Mouse (Mus musculus): ENCODE measurements around the gene Sec16b. TPM values are rescaled to one million over a fixed set of nuclear protein-coding genes. Genes with fewer than 3 reads are reported as not detected.
A peak's percentile ranks its signal among the peaks of the same experiment; 100 is the strongest.

The Sec16b gene
- polyA plus RNA-seq, 1 experiment from 2014 or later: 17.5 TPM

- Histone ChIP-seq H3K4me3 (ENCODE audit: low read length) (no peak overlapping the region), H3K4me1 (ENCODE audit: control insufficient read depth, insufficient read depth, low read length) (peaks cover 7% of the 10 kb centered on the region), H3K27me3 (replicated peaks; ENCODE audit: control insufficient read depth, insufficient read depth, low read length) (no peaks in the 10 kb centered on the region), H3K36me3 (ENCODE audit: control insufficient read depth, insufficient read depth, low read length) (0 out of 2 replicates have a peak, but pooled peaks cover under 1% of the 10 kb centered on the region), H3K4me2 (ENCODE audit: low read depth, low read length) (no peak overlapping the region), H3K9ac (ENCODE audit: low read depth, low read length) (no peak overlapping the region), H3K9me3 (ENCODE audit: control insufficient read depth, low read length) (no peaks in the 10 kb centered on the region), H3K27ac (ENCODE audit: low read length) (no peak overlapping the region; the same call in 1 of the 2 replicates)
- WGBS: 75% methylated on average over 7 of the region's 7 CpGs
- ATAC-seq: no peak
Observed at GRCm38 (mm10) chr1:157524775-157525174, 18.2 kb downstream of the Sec16b start.

DNA sequence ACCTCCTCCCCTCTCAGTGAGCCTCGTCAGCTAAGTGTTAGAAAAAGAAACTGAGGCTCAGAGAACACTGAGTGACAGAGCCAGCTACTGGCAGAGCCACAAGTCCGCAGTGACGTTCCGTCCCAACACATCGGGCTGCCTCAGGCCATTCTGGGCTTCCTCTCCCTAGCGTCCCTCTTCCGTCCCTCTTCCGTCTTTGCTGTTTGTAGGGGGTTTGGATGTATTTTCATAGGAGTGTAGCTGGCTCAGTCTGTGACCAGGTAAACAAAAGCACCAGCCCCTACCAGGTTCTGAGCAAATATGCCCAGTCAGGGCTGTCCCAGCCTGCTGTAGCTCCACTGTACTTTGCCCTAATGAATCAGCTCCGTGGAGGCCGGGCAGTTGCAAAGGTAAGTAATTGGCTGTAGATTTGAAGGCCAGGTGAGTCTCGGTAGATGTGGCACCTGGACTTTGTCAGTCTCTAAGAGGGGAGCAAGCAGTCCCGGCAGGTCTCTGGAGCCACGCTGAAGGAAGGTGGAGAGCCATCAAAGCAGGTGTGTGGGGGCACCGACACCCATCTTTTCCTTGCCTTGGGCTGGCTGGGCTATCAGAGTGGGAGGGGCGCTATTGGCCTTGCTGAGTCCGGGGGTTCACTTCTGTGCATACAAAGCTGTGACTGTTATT lies 19.3 kb downstream of the Sec16b start:
- Histone ChIP-seq H3K9me3 (ENCODE audit: control insufficient read depth, low read length) (no peaks in the 10 kb centered on the region), H3K36me3 (ENCODE audit: control insufficient read depth, insufficient read depth, low read length) (0 out of 2 replicates have a peak, but pooled peaks cover 2% of the 10 kb centered on the region), H3K27me3 (replicated peaks; ENCODE audit: control insufficient read depth, insufficient read depth, low read length) (no peaks in the 10 kb centered on the region), H3K4me2 (ENCODE audit: low read depth, low read length) (peak overlapping the region; percentile 43), H3K4me1 (ENCODE audit: control insufficient read depth, insufficient read depth, low read length) (peaks cover 7% of the 10 kb centered on the region), H3K27ac (ENCODE audit: low read length) (peak overlapping the region; percentile 87), H3K9ac (ENCODE audit: low read depth, low read length) (peak overlapping the region; percentile 56), H3K4me3 (ENCODE audit: low read length) (peak overlapping the region; percentile 38)
- WGBS: 59% methylated on average over 16 of the region's 16 CpGs
- peak; percentile 96 for ATAC-seq

DNA sequence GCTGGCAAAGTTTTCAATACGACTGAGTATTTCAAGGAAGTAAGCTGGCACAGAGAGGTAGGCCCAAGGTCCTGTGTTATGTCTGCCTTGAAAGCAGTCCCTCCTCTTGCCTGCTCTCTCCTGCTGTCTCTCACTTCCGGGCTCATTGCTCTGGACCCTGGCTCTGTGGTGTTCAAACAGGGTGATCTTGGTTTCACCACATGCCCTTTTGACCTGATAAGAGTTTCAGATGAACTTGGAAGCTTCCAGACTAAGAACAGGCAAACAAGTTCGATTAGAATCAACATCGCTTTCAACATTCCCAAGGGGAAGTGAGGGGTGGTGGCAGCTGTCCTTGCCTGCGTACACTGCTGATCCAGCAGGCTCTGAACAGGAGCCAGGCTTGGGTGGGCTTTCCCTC lies 20.1 kb downstream of the Sec16b start:
- 0 out of 2 replicates have a peak, but pooled peaks cover 2% of the 10 kb centered on the region for H3K36me3 ChIP-seq (ENCODE audit: control insufficient read depth, insufficient read depth, low read length)
- WGBS: 37% methylated on average over 5 of the region's 5 CpGs
- H3K27me3 ChIP-seq (replicated peaks; ENCODE audit: control insufficient read depth, insufficient read depth, low read length): no peaks in the 10 kb centered on the region
- H3K4me2 ChIP-seq (ENCODE audit: low read depth, low read length): peak overlapping the region; percentile 43
- H3K4me3 ChIP-seq (ENCODE audit: low read length): peak overlapping the region; percentile 38
- no peaks in the 10 kb centered on the region for H3K9me3 ChIP-seq (ENCODE audit: control insufficient read depth, low read length)
- peak; percentile 86 for ATAC-seq
- peak overlapping the region; percentile 87 for H3K27ac ChIP-seq (ENCODE audit: low read length)
- peak overlapping the region; percentile 56 for H3K9ac ChIP-seq (ENCODE audit: low read depth, low read length)
- peaks cover 7% of the 10 kb centered on the region for H3K4me1 ChIP-seq (ENCODE audit: control insufficient read depth, insufficient read depth, low read length)

DNA sequence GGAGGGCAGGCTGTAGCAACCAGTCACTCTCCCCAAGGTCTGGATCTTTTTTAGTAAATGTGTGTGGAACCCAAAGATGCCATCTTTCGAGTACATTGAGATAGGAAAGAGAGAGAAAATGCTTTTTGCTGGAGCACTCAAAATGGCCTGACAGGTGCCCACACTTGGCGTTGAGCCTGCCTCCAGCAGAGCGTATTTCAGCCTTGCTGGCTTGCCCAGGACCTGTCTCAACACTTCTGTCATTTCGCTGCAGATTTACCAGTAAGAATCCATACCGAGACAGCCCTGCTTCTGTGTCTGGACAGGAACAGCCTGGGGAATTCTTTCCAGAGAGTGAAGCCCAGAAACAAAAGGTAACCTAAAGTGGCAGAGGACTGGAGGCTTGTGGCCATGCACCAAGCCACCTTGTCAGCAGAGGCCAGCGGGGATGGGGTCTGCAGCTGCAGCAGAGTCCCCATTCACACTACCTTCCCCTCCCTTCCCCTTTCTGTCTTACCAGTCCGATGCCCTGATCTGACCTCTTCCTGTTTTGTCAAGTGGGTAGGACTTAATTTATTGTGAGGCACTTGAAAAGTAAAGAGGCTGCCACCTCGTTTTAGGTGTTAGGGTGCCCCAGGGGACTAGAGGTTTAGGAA lies 26.4 kb downstream of the Sec16b start:
- H3K9ac ChIP-seq (ENCODE audit: low read depth, low read length): no peak overlapping the region
- ATAC-seq: no peak
- H3K4me1 ChIP-seq (ENCODE audit: control insufficient read depth, insufficient read depth, low read length): no peaks in the 10 kb centered on the region
- H3K36me3 ChIP-seq (ENCODE audit: control insufficient read depth, insufficient read depth, low read length): 0 out of 2 replicates have a peak, but pooled peaks cover 2% of the 10 kb centered on the region
- H3K27ac ChIP-seq (ENCODE audit: low read length): no peak overlapping the region
- 46% methylated on average over 8 of the region's 8 CpGs for WGBS
- H3K4me2 ChIP-seq (ENCODE audit: low read depth, low read length): no peak overlapping the region
- H3K9me3 ChIP-seq (ENCODE audit: control insufficient read depth, low read length): no peaks in the 10 kb centered on the region
- no peak overlapping the region for H3K4me3 ChIP-seq (ENCODE audit: low read length)
- no peaks in the 10 kb centered on the region for H3K27me3 ChIP-seq (replicated peaks; ENCODE audit: control insufficient read depth, insufficient read depth, low read length)

DNA sequence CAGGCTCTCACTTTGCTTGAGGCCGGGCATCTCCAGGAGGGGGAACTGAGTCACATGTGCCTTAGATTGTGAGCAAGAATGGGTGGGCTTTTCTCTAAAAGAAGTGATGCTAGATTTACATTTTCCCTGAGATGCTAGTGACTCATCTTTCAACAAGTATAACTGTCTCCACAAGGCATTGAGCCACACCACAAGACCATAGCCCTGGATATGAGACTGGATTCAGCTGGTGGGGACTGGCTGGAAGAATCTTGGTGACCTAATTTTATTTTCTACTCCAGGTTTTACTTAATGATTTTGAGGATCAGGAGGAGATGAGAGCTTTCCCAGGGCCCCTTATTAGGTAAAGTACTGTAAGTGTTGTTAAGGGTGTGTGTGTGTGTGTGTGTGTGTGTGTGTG lies 29.0 kb downstream of the Sec16b start:
- H3K27me3 ChIP-seq (replicated peaks; ENCODE audit: control insufficient read depth, insufficient read depth, low read length): no peaks in the 10 kb centered on the region
- no peaks in the 10 kb centered on the region for H3K4me1 ChIP-seq (ENCODE audit: control insufficient read depth, insufficient read depth, low read length)
- H3K4me2 ChIP-seq (ENCODE audit: low read depth, low read length): no peak overlapping the region
- H3K9me3 ChIP-seq (ENCODE audit: control insufficient read depth, low read length): no peaks in the 10 kb centered on the region
- no peak overlapping the region for H3K9ac ChIP-seq (ENCODE audit: low read depth, low read length)
- no peak overlapping the region for H3K4me3 ChIP-seq (ENCODE audit: low read length)
- no peak overlapping the region for H3K27ac ChIP-seq (ENCODE audit: low read length)
- 96% methylated on average over 1 of the region's 1 CpGs for WGBS
- no peaks in the 10 kb centered on the region for H3K36me3 ChIP-seq (ENCODE audit: control insufficient read depth, insufficient read depth, low read length)
- ATAC-seq: no peak

DNA sequence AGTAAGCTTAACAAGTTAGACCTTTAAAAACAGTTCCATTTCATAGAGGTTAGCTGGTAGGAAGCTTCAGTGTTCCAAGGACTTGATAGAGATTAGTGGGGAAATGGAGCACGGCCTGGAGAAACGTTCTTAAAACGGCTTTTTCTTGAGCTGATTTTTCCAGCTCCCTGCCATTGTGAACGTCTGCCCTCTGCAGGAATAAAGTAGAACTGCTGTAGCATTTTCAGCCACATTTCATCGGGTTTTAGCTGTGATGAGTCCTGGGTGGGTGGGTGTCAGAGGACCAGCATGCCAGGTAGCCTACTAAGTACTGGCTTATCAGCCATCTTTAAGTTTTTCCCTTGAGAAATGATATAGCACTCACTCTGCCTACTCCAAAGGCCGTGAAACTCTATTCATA lies 29.9 kb downstream of the Sec16b start:
- no peak overlapping the region for H3K4me3 ChIP-seq (ENCODE audit: low read length)
- no peaks in the 10 kb centered on the region for H3K27me3 ChIP-seq (replicated peaks; ENCODE audit: control insufficient read depth, insufficient read depth, low read length)
- H3K27ac ChIP-seq (ENCODE audit: low read length): no peak overlapping the region
- no peaks in the 10 kb centered on the region for H3K4me1 ChIP-seq (ENCODE audit: control insufficient read depth, insufficient read depth, low read length)
- 9% methylated on average over 6 of the region's 6 CpGs for WGBS
- 0 out of 2 replicates have a peak, but pooled peaks have one; percentile 18 for ATAC-seq
- H3K4me2 ChIP-seq (ENCODE audit: low read depth, low read length): no peak overlapping the region
- no peaks in the 10 kb centered on the region for H3K36me3 ChIP-seq (ENCODE audit: control insufficient read depth, insufficient read depth, low read length)
- no peak overlapping the region for H3K9ac ChIP-seq (ENCODE audit: low read depth, low read length)
- H3K9me3 ChIP-seq (ENCODE audit: control insufficient read depth, low read length): no peaks in the 10 kb centered on the region

DNA sequence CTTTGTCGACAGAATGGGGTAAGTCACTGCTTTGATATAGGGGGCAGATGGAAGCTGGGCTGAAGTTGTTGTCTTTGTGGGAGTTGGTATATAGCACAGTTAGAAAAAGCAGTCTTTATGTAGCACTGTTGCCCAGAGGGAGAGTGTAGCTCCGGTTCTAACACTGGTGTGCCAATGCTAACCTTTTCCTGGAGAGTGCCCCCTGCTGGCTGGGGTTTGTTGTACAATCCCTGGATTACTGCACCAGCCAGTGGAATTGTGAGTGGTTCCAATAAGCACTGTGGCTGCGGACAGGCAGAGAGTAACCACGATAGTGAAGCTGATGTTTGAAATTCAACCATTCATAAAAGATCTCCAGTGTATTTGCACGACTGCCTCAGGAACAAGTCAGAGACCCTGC lies 31.1 kb downstream of the Sec16b start:
- Histone ChIP-seq H3K4me1 (ENCODE audit: control insufficient read depth, insufficient read depth, low read length) (no peaks in the 10 kb centered on the region), H3K9me3 (ENCODE audit: control insufficient read depth, low read length) (no peaks in the 10 kb centered on the region), H3K9ac (ENCODE audit: low read depth, low read length) (no peak overlapping the region), H3K36me3 (ENCODE audit: control insufficient read depth, insufficient read depth, low read length) (no peaks in the 10 kb centered on the region), H3K27ac (ENCODE audit: low read length) (no peak overlapping the region), H3K4me3 (ENCODE audit: low read length) (no peak overlapping the region), H3K27me3 (replicated peaks; ENCODE audit: control insufficient read depth, insufficient read depth, low read length) (no peaks in the 10 kb centered on the region), H3K4me2 (ENCODE audit: low read depth, low read length) (no peak overlapping the region)
- no peak; the same call in 1 of the 2 replicates for ATAC-seq
- 82% methylated on average over 5 of the region's 5 CpGs for WGBS

- Histone ChIP-seq H3K9me3 (ENCODE audit: control insufficient read depth, low read length) (no peaks in the 10 kb centered on the region), H3K4me2 (ENCODE audit: low read depth, low read length) (no peak overlapping the region), H3K27me3 (replicated peaks; ENCODE audit: control insufficient read depth, insufficient read depth, low read length) (no peaks in the 10 kb centered on the region), H3K4me1 (ENCODE audit: control insufficient read depth, insufficient read depth, low read length) (no peaks in the 10 kb centered on the region), H3K4me3 (ENCODE audit: low read length) (no peak overlapping the region), H3K27ac (ENCODE audit: low read length) (no peak overlapping the region), H3K36me3 (ENCODE audit: control insufficient read depth, insufficient read depth, low read length) (no peaks in the 10 kb centered on the region), H3K9ac (ENCODE audit: low read depth, low read length) (no peak overlapping the region)
- ATAC-seq: no peak
- 92% methylated on average over 8 of the region's 8 CpGs for WGBS
Observed at GRCm38 (mm10) chr1:157545056-157545455, 38.5 kb downstream of the Sec16b start.

DNA sequence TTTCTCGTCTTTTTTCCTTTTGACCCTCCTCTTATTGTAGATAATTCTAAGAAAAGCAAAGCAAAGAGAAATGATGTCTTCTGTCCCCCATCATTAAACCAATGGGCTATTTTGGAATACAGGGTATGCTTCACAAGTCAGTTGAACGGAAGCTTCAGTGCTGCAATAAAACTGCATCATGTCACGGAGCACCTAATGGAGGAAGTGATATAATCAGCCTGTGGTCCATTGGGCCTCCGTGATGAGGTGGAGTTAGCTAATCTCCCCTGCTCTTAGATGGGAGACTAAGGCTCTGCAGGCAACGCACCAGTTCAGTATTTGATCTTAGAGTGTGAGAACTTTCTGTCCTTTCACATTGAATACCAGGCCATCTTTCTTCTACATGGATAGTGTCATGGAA lies 41.1 kb downstream of the Sec16b start:
- Histone ChIP-seq H3K4me1 (ENCODE audit: control insufficient read depth, insufficient read depth, low read length) (no peaks in the 10 kb centered on the region), H3K4me3 (ENCODE audit: low read length) (no peak overlapping the region), H3K4me2 (ENCODE audit: low read depth, low read length) (no peak overlapping the region), H3K9me3 (ENCODE audit: control insufficient read depth, low read length) (no peaks in the 10 kb centered on the region), H3K36me3 (ENCODE audit: control insufficient read depth, insufficient read depth, low read length) (peaks cover 7% of the 10 kb centered on the region; the same call in 1 of the 2 replicates), H3K9ac (ENCODE audit: low read depth, low read length) (no peak overlapping the region), H3K27me3 (replicated peaks; ENCODE audit: control insufficient read depth, insufficient read depth, low read length) (no peaks in the 10 kb centered on the region), H3K27ac (ENCODE audit: low read length) (no peak overlapping the region)
- ATAC-seq: no peak
- WGBS: 82% methylated on average over 5 of the region's 5 CpGs

All from intestine, embryonic 16.5 days (tissue).